Mouse (Mus musculus) liver, postnatal 0 days (tissue): Measurements from ENCODE around the gene Mast3. TPM values are rescaled to one million over a fixed set of nuclear protein-coding genes. Genes with fewer than 3 reads are reported as not detected.

Source experiments
- ATAC-seq: fragments of 200-750 bp; cut with Nextera tagmentation; 2 replicates; pipeline ENCODE4 v1.8.0; 2017; ENCODE audit warnings: mild to moderate bottlenecking, moderate library complexity
- DNase-seq: peaks from one replicate; pipeline ENCODE4 v3.0.0-alpha.2; 2016
- H3K27ac ChIP-seq: fragments of 300-500 bp; sonication (generic); 2 replicates; pipeline ENCODE4 v1.5.1; 2014; ENCODE audit warnings: antibody characterized with exemption, moderate library complexity, mild to moderate bottlenecking, low read depth
- H3K27me3 ChIP-seq: fragments of 300-500 bp; sonication (generic); 2 replicates; pipeline ENCODE4 v1.6.1; 2014; ENCODE audit warnings: low read length, control low read depth, mixed read lengths; ENCODE audit not compliant: insufficient read depth
- H3K36me3 ChIP-seq: fragments of 300-500 bp; sonication (generic); replicated peaks from 2 replicates; pipeline ENCODE4 v1.6.1; 2014; ENCODE audit warnings: mild to moderate bottlenecking, control low read depth, low read length, moderate library complexity, mixed read lengths; ENCODE audit not compliant: insufficient read depth
- H3K4me1 ChIP-seq: fragments of 300-500 bp; sonication (generic); 2 replicates; pipeline ENCODE4 v1.6.1; 2014; ENCODE audit warnings: antibody characterized with exemption, mild to moderate bottlenecking, control low read depth; ENCODE audit not compliant: insufficient read depth
- H3K4me2 ChIP-seq: fragments of 300-500 bp; sonication (generic); 2 replicates; pipeline ENCODE4 v1.6.1; 2014; ENCODE audit warnings: low read depth, mild to moderate bottlenecking, low read length, moderate library complexity, mixed read lengths
- H3K4me3 ChIP-seq: fragments of 300-500 bp; sonication (generic); 2 replicates; pipeline ENCODE4 v1.5.1; 2014; ENCODE audit warnings: low read depth, low read length
- H3K9ac ChIP-seq: fragments of 300-500 bp; sonication (generic); replicated peaks from 2 replicates; pipeline ENCODE4 v1.6.1; 2014; ENCODE audit warnings: mild to moderate bottlenecking, moderate library complexity
- H3K9me3 ChIP-seq: fragments of 300-500 bp; sonication (generic); 2 replicates; pipeline ENCODE4 v1.6.1; 2016; ENCODE audit warnings: mild to moderate bottlenecking, control low read depth, low read length, mixed read lengths
- CTCF ChIP-seq: sonication (generic); IDR thresholded peaks from 2 replicates; pipeline ENCODE4 v1.5.1; 2016; ENCODE audit warnings: antibody characterized with exemption, low read depth
- EP300 ChIP-seq: IDR thresholded peaks from 2 replicates; pipeline ENCODE4 v1.6.1; 2016; ENCODE audit warnings: antibody characterized with exemption, low read depth, mild to moderate bottlenecking
- WGBS: fragments of 180-500 bp; shearing (Covaris S2); extraction: QIAGEN DNeasy Blood & Tissue Kit; methylation state at CpG from one replicate; pipeline ENCODE4 v1.1.7; 2014; ENCODE audit not compliant: insufficient replicate concordance; 5-methylcytosine and 5-hydroxymethylcytosine counted together
- polyA plus RNA-seq: library from polyadenylated mRNA; unstranded; fragments of >200 nt; fragmentation: Nextera tagmentation; extraction: Ambion mirVana; gene quantifications from 2 replicates; pipeline ENCODE4 v1.2.1, GENCODE M21; 2015

Gene Mast3
- polyA plus RNA-seq, 1 experiment from 2014 or later, result 6.0 TPM

- Histone ChIP-seq H3K4me1 (peaks cover 14% of the 10 kb centered on the region), H3K27me3 (peaks cover 42% of the 10 kb centered on the region), H3K27ac (no peak overlapping the region), H3K4me2 (peak overlapping the region; percentile 64), H3K36me3 (no peaks in the 10 kb centered on the region), H3K9me3 (no peaks in the 10 kb centered on the region), H3K4me3 (peak overlapping the region; percentile 27), H3K9ac (peak overlapping the region; percentile 53)
- ATAC-seq (peak; percentile 77), DNase-seq (peak; percentile 64)
- no peak for TF ChIP-seq CTCF
- TF ChIP-seq EP300, result no peak
- 6% methylated on average over 48 of the region's 48 CpGs for WGBS
These were observed 60.9 kb downstream of the Mast3 start for GRCm38 (mm10) chr8:70743656-70744590.

GRCm38 (mm10) chr8:70742981-70743655, 61.7 kb downstream of the Mast3 start:
- H3K4me1 ChIP-seq, result peaks cover 14% of the 10 kb centered on the region
- no peak overlapping the region for H3K9ac ChIP-seq
- H3K4me3 ChIP-seq, result peak overlapping the region; percentile 27; the same call in 1 of the 2 replicates
- WGBS, result 10% methylated on average over 37 of the region's 38 CpGs
- no peaks in the 10 kb centered on the region for H3K9me3 ChIP-seq
- peak overlapping the region; percentile 64 for H3K4me2 ChIP-seq
- no peak overlapping the region for H3K27ac ChIP-seq
- TF ChIP-seq CTCF (no peak), EP300 (no peak)
- ATAC-seq, result 0 out of 2 replicates have a peak, but pooled peaks have one; percentile 12
- peaks cover 42% of the 10 kb centered on the region for H3K27me3 ChIP-seq
- no peaks in the 10 kb centered on the region for H3K36me3 ChIP-seq
- no peak for DNase-seq

- Histone ChIP-seq H3K9me3 (no peaks in the 10 kb centered on the region), H3K4me3 (no peak overlapping the region), H3K4me2 (no peak overlapping the region), H3K4me1 (peaks cover 14% of the 10 kb centered on the region), H3K27ac (no peak overlapping the region), H3K27me3 (peaks cover 42% of the 10 kb centered on the region), H3K36me3 (no peaks in the 10 kb centered on the region), H3K9ac (no peak overlapping the region)
- WGBS, result 62% methylated on average over 11 of the region's 11 CpGs
- TF ChIP-seq EP300, result no peak
- TF ChIP-seq CTCF, result no peak
- ATAC-seq (no peak), DNase-seq (no peak)
These were observed 62.7 kb downstream of the Mast3 start for GRCm38 (mm10) chr8:70742176-70742575.

GRCm38 (mm10) chr8:70741661-70742060, 63.2 kb downstream of the Mast3 start:
- peaks cover 42% of the 10 kb centered on the region for H3K27me3 ChIP-seq
- H3K4me3 ChIP-seq, result no peak overlapping the region
- WGBS, result 57% methylated on average over 5 of the region's 5 CpGs
- no peak overlapping the region for H3K4me2 ChIP-seq
- no peaks in the 10 kb centered on the region for H3K36me3 ChIP-seq
- TF ChIP-seq EP300 (no peak), CTCF (no peak)
- no peaks in the 10 kb centered on the region for H3K9me3 ChIP-seq
- peaks cover 14% of the 10 kb centered on the region for H3K4me1 ChIP-seq
- H3K27ac ChIP-seq, result no peak overlapping the region
- DNase-seq (no peak), ATAC-seq (no peak)
- no peak overlapping the region for H3K9ac ChIP-seq

GRCm38 (mm10) chr8:70738211-70738610, 66.6 kb downstream of the Mast3 start:
- DNase-seq, result no peak
- ATAC-seq, result no peak
- H3K9me3 ChIP-seq, result no peaks in the 10 kb centered on the region

GRCm38 (mm10) chr8:70737705-70738104, 67.1 kb downstream of the Mast3 start:
- no peaks in the 10 kb centered on the region for H3K36me3 ChIP-seq
- no peak overlapping the region for H3K4me3 ChIP-seq
- peaks cover 10% of the 10 kb centered on the region for H3K27me3 ChIP-seq
- H3K4me1 ChIP-seq, result peaks cover 2% of the 10 kb centered on the region; the same call in 1 of the 2 replicates
- H3K9ac ChIP-seq, result no peak overlapping the region
- no peaks in the 10 kb centered on the region for H3K9me3 ChIP-seq
- 59% methylated on average over 5 of the region's 5 CpGs for WGBS
- H3K4me2 ChIP-seq, result no peak overlapping the region
- DNase-seq, result no peak
- H3K27ac ChIP-seq, result no peak overlapping the region
- TF ChIP-seq EP300, result no peak
- TF ChIP-seq CTCF, result no peak
- no peak for ATAC-seq

More at GRCm38 (mm10) chr8:70738211-70738610, 66.6 kb downstream of the Mast3 start:
- Histone ChIP-seq H3K9ac (no peak overlapping the region), H3K27me3 (peaks cover 15% of the 10 kb centered on the region), H3K36me3 (no peaks in the 10 kb centered on the region), H3K27ac (no peak overlapping the region), H3K4me1 (peaks cover 3% of the 10 kb centered on the region), H3K4me2 (no peak overlapping the region), H3K4me3 (no peak overlapping the region)
- WGBS, result 47% methylated on average over 3 of the region's 3 CpGs
- TF ChIP-seq EP300, result no peak
